Mouse (Mus musculus) cerebellum, adult 2 months (tissue): ENCODE data around the gene Krt80.

Source experiments
- CTCF ChIP-seq: fragments of 200-500 bp; IDR thresholded peaks from 2 replicates; pipeline ENCODE4 v1.5.1; 2011; ENCODE audit warnings: low read depth, mild to moderate bottlenecking, control low read depth, low read length, moderate library complexity, borderline replicate concordance; ENCODE audit not compliant: insufficient read depth
- POLR2A ChIP-seq: fragments of 200-500 bp; IDR thresholded peaks from 2 replicates; pipeline ENCODE4 v1.6.1; 2011; ENCODE audit warnings: low read length, control low read depth, borderline replicate concordance; ENCODE audit not compliant: insufficient read depth

GRCm38 (mm10) chr15:101322640-101323039, 47.3 kb downstream of the Krt80 start:
- TF ChIP-seq POLR2A (no peak), CTCF (no peak)
